Mouse (Mus musculus): ENCODE measurements around the gene Oat.

DNA sequence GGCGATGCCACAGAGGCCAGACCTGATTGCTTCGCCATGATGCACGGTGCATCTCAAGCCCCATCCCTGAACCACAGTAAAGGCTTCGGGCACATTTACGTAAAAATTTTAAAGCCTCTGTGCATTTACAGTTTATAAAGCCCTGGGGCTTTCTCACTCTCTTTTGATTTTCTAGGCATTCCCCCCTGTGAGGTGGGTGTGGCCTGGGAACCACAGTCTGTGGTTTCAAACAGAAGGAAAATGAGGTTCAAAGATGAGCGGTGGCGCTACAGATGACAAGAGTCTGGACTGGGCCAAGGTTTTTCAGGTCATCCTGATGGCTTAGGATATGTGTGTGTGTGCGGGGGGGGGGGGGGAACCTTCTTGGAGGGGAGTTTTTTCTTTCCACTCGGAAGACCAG, 23.8 kb upstream of the Oat start:
- TF ChIP-seq CTCF (IDR thresholded peaks at IDR 0.05; ENCODE audit: control insufficient read depth, insufficient read depth, insufficient replicate concordance, low read depth, low read length), result no peak
- no peak for TF ChIP-seq POLR2A (IDR thresholded peaks at IDR 0.05; ENCODE audit: control insufficient read depth, low read depth, low read length)
